19 mouse cellular contexts compared by ENCODE assay signal in genomic region chr2:48770634-48771033, GRCm38 (mm10).
"Had no signal": no experiment of that assay in that cellular context is flagged by ENCODE, and none has a peak within 500 bp of the region (broad histone marks: within the 10 kb centered on the region; RNA-seq: fewer than 3 reads in every experiment).

No protein-coding gene starts in this region.

- H3K27ac ChIP-seq: left cerebral cortex, adult 2 months; liver, embryonic 13.5 days; neural tube, embryonic 12.5 days; neural tube, embryonic 15.5 days; stomach, postnatal 0 days had no signal

- H3K36me3 ChIP-seq: liver, embryonic 13.5 days; neural tube, embryonic 12.5 days; neural tube, embryonic 15.5 days had no signal

- H3K9ac ChIP-seq: liver, embryonic 13.5 days; neural tube, embryonic 12.5 days; neural tube, embryonic 15.5 days had no signal

- DNase-seq: kidney, adult 18-20 months; kidney, adult 9 months; kidney, postnatal 14 days; kidney, postnatal 4 days; layer of hippocampus, postnatal 36 days; liver, embryonic 13.5 days; lung, adult 2 months; lung, postnatal 14 days; lung, postnatal 4 days; right cerebral cortex, adult 18-20 months; right cerebral cortex, postnatal 14 days; right cerebral cortex, postnatal 4 days; thymus, adult 2 months; thymus, postnatal 14 days; thymus, postnatal 4 days had no signal

- H3K4me1 ChIP-seq: liver, embryonic 13.5 days; neural tube, embryonic 12.5 days; neural tube, embryonic 15.5 days had no signal

- H3K4me2 ChIP-seq: liver, embryonic 13.5 days; neural tube, embryonic 12.5 days; neural tube, embryonic 15.5 days had no signal

- H3K4me3 ChIP-seq: left cerebral cortex, adult 2 months; liver, embryonic 13.5 days; neural tube, embryonic 12.5 days; neural tube, embryonic 15.5 days had no signal

- H3K27me3 ChIP-seq: liver, embryonic 13.5 days; neural tube, embryonic 12.5 days; neural tube, embryonic 15.5 days had no signal

- H3K9me3 ChIP-seq: neural tube, embryonic 12.5 days; neural tube, embryonic 15.5 days had no signal
